ENCODE assay signal across 11 mouse cellular contexts in the genomic region with DNA sequence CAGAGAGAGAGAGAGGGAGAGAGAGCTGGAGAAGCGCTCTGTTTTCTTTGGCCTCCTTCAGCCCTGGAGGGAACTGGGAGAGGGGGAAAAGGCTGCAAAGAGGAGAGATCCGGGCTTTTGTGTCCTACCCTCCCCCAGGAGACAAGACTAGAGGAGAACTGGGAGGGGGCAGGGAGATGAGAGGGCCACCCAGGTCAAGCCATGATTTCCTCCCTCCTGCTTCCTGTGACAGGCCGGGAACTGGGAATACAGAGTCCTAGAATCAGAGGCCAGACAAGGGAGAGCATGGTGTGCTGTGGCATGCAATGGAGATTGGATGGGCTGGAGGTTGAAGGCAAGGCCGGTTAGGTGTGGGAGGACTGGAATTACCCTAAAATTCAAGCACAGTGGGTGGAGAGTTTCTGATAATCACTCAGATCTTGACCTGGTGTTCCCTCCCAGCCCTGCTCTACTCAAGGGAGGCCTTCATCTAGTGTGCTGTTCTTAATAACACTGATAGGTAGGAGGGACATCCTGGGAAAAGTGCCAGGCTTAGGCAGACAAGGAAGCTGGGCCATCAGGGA. TPM values are rescaled to one million over a fixed set of nuclear protein-coding genes. Genes with fewer than 3 reads are reported as not detected.
A peak's percentile ranks its signal among the peaks of the same experiment; 100 is the strongest.
DNase-seq lines count a peak whose midpoint lies in the region; ATAC-seq and TF ChIP-seq lines count a peak whose summit lies in the region.
"Had no signal": no experiment of that assay in that cellular context is flagged by ENCODE, and none has a peak within 500 bp of the region (broad histone marks: within the 10 kb centered on the region; RNA-seq: fewer than 3 reads in every experiment).

No protein-coding gene starts in this region.

- TF ChIP-seq CTCF in liver, postnatal 0 days (IDR thresholded peaks at IDR 0.05; ENCODE audit: low read depth) = no peak

- no peak overlapping the region for H3K9ac ChIP-seq in lung, embryonic 15.5 days
- H3K9ac ChIP-seq in embryonic facial prominence, embryonic 14.5 days (ENCODE audit: low read depth, low read length) = no peak overlapping the region
- no peak overlapping the region for H3K9ac ChIP-seq in liver, postnatal 0 days (replicated peaks)
- no peak overlapping the region for H3K9ac ChIP-seq in midbrain, embryonic 15.5 days
- H3K9ac ChIP-seq: hindbrain, embryonic 14.5 days had no signal

- peak; percentile 26 for ATAC-seq in lung, embryonic 15.5 days (ENCODE audit: borderline replicate concordance, extremely low read depth, low FRiP score, low TSS enrichment)
- peak; percentile 48; the same call in 1 of the 2 replicates for ATAC-seq in embryonic facial prominence, embryonic 14.5 days (ENCODE audit: low read depth)
- ATAC-seq in liver, postnatal 0 days = peak; percentile 55; the same call in 1 of the 2 replicates
- no peak for ATAC-seq in midbrain, embryonic 15.5 days (replicated peaks)

- no peaks in the 10 kb centered on the region for H3K36me3 ChIP-seq in lung, embryonic 15.5 days
- no peaks in the 10 kb centered on the region for H3K36me3 ChIP-seq in embryonic facial prominence, embryonic 14.5 days (ENCODE audit: control insufficient read depth, insufficient read depth, low read length)
- no peaks in the 10 kb centered on the region for H3K36me3 ChIP-seq in liver, postnatal 0 days (replicated peaks; ENCODE audit: insufficient read depth, low read length)
- no peaks in the 10 kb centered on the region for H3K36me3 ChIP-seq in midbrain, embryonic 15.5 days (replicated peaks)

- peak overlapping the region; percentile 13 for H3K27ac ChIP-seq in lung, embryonic 15.5 days
- H3K27ac ChIP-seq in embryonic facial prominence, embryonic 14.5 days (replicated peaks; ENCODE audit: low read depth, low read length) = no peak overlapping the region; the same call in 1 of the 2 replicates
- H3K27ac ChIP-seq in liver, postnatal 0 days (ENCODE audit: low read depth) = peak overlapping the region; percentile 57
- no peak overlapping the region for H3K27ac ChIP-seq in midbrain, embryonic 15.5 days
- H3K27ac ChIP-seq: hindbrain, embryonic 14.5 days had no signal

- no peak overlapping the region for H3K4me3 ChIP-seq in lung, embryonic 15.5 days
- no peak overlapping the region for H3K4me3 ChIP-seq in embryonic facial prominence, embryonic 14.5 days (ENCODE audit: low read depth, low read length)
- H3K4me3 ChIP-seq in liver, postnatal 0 days (ENCODE audit: low read depth, low read length) = no peak overlapping the region
- H3K4me3 ChIP-seq in midbrain, embryonic 15.5 days = no peak overlapping the region

- peaks cover 30% of the 10 kb centered on the region for H3K4me1 ChIP-seq in lung, embryonic 15.5 days
- peaks cover 41% of the 10 kb centered on the region for H3K4me1 ChIP-seq in embryonic facial prominence, embryonic 14.5 days (ENCODE audit: control insufficient read depth, insufficient read depth, low read length)
- H3K4me1 ChIP-seq in liver, postnatal 0 days (ENCODE audit: insufficient read depth) = no peaks in the 10 kb centered on the region
- H3K4me1 ChIP-seq in midbrain, embryonic 15.5 days = no peaks in the 10 kb centered on the region

- no peak for DNase-seq in lung, postnatal 4 days
- peak; percentile 84 for DNase-seq in embryonic facial prominence, embryonic 14.5 days (ENCODE audit: low spot score)
- DNase-seq in kidney, adult 18-20 months = peak; percentile 31
- DNase-seq in liver, postnatal 0 days = no peak
- no peak for DNase-seq in natural killer cell, adult 2 months (ENCODE audit: low spot score in 2 of 2)
- no peak for DNase-seq in left cerebral cortex, adult 9 months (ENCODE audit: low spot score in 2 of 2)
- DNase-seq: cerebellum, adult 18-20 months; thymus, postnatal 25 days had no signal

- H3K27me3 ChIP-seq in lung, embryonic 15.5 days = no peaks in the 10 kb centered on the region
- no peaks in the 10 kb centered on the region for H3K27me3 ChIP-seq in embryonic facial prominence, embryonic 14.5 days (replicated peaks; ENCODE audit: control insufficient read depth, insufficient read depth, low read length)
- H3K27me3 ChIP-seq in liver, postnatal 0 days (ENCODE audit: insufficient read depth, low read length) = no peaks in the 10 kb centered on the region
- H3K27me3 ChIP-seq in midbrain, embryonic 15.5 days (replicated peaks) = peaks cover 8% of the 10 kb centered on the region; the same call in 1 of the 2 replicates

- WGBS in lung, embryonic 15.5 days = 19% methylated on average over 4 of the region's 4 CpGs
- 18% methylated on average over 4 of the region's 4 CpGs for WGBS in embryonic facial prominence, embryonic 14.5 days
- WGBS in liver, postnatal 0 days (ENCODE audit: insufficient replicate concordance) = 58% methylated on average over 4 of the region's 4 CpGs
- 54% methylated on average over 4 of the region's 4 CpGs for WGBS in midbrain, embryonic 15.5 days

- H3K9me3 ChIP-seq in lung, embryonic 15.5 days = no peaks in the 10 kb centered on the region
- no peaks in the 10 kb centered on the region for H3K9me3 ChIP-seq in embryonic facial prominence, embryonic 14.5 days (ENCODE audit: control insufficient read depth, low read length)
- H3K9me3 ChIP-seq in liver, postnatal 0 days (ENCODE audit: low read length) = no peaks in the 10 kb centered on the region
- no peaks in the 10 kb centered on the region for H3K9me3 ChIP-seq in midbrain, embryonic 15.5 days

- H3K4me2 ChIP-seq in lung, embryonic 15.5 days = no peak overlapping the region
- H3K4me2 ChIP-seq in embryonic facial prominence, embryonic 14.5 days (ENCODE audit: low read depth, low read length) = no peak overlapping the region
- no peak overlapping the region for H3K4me2 ChIP-seq in liver, postnatal 0 days (ENCODE audit: low read depth, low read length)
- H3K4me2 ChIP-seq in midbrain, embryonic 15.5 days = no peak overlapping the region
- H3K4me2 ChIP-seq: hindbrain, embryonic 14.5 days had no signal

- TF ChIP-seq EP300 in liver, postnatal 0 days (IDR thresholded peaks at IDR 0.05; ENCODE audit: low read depth) = no peak

RNA-seq across cellular contexts. Expression of gene Pkdcc, which starts 17.6 kb away (rescaled TPM):
- polyA plus RNA-seq in lung, embryonic 15.5 days (2015; fragmentation: Nextera tagmentation; extraction: Ambion mirVana) = 13.3 and 13.4 TPM in 2 replicates
- 26.2 and 29.9 TPM in 2 replicates for polyA plus RNA-seq in embryonic facial prominence, embryonic 14.5 days (2014; fragmentation: Nextera tagmentation; extraction: Ambion mirVana)
- 2.5 and 3.6 TPM in 2 replicates for polyA plus RNA-seq in liver, postnatal 0 days (2015; fragmentation: Nextera tagmentation; extraction: Ambion mirVana)
- polyA plus RNA-seq in midbrain, embryonic 15.5 days (2015; fragmentation: Nextera tagmentation; extraction: Ambion mirVana) = 4.3 and 5.5 TPM in 2 replicates

Comparison
In these comparisons a context has a peak if more than half of its experiments do, and no peak if none do; other contexts are left out.
1. H3K27ac ChIP-seq: peak in lung, embryonic 15.5 days (single experiment) and liver, postnatal 0 days (single experiment); none in embryonic facial prominence, embryonic 14.5 days (single experiment) and midbrain, embryonic 15.5 days (single experiment).
2. DNase-seq: peak in embryonic facial prominence, embryonic 14.5 days (single experiment) and kidney, adult 18-20 months (single experiment); none in lung, postnatal 4 days (0 of 2), liver, postnatal 0 days (single experiment), natural killer cell, adult 2 months (0 of 2) and left cerebral cortex, adult 9 months (0 of 2).